Mouse (Mus musculus) embryonic facial prominence, embryonic 13.5 days (tissue): Measurements from ENCODE around the gene Ube2k. TPM values are rescaled to one million over a fixed set of nuclear protein-coding genes. Genes with fewer than 3 reads are reported as not detected.
A peak's percentile ranks its signal among the peaks of the same experiment; 100 is the strongest.

Source experiments
- ATAC-seq: fragments of 200-750 bp; cut with Nextera tagmentation; 2 replicates; pipeline ENCODE4 v1.8.0; 2017; ENCODE audit warnings: low read depth; ENCODE audit not compliant: insufficient number of reproducible peaks, insufficient read depth, low FRiP score, low TSS enrichment
- H3K27ac ChIP-seq: fragments of 300-500 bp; sonication (generic); 2 replicates; pipeline ENCODE4 v1.5.1; 2015; ENCODE audit warnings: moderate library complexity, mild to moderate bottlenecking, inconsistent platforms
- H3K27me3 ChIP-seq: fragments of 300-500 bp; sonication (generic); 2 replicates; pipeline ENCODE4 v1.6.1; 2015; ENCODE audit warnings: mild to moderate bottlenecking, inconsistent platforms
- H3K36me3 ChIP-seq: fragments of 300-500 bp; sonication (generic); 2 replicates; pipeline ENCODE4 v1.6.1; 2015; ENCODE audit warnings: mild to moderate bottlenecking, inconsistent platforms
- H3K4me1 ChIP-seq: fragments of 300-500 bp; sonication (generic); 2 replicates; pipeline ENCODE4 v1.6.1; 2015; ENCODE audit warnings: inconsistent platforms
- H3K4me2 ChIP-seq: fragments of 300-500 bp; sonication (generic); 2 replicates; pipeline ENCODE4 v1.6.1; 2015; ENCODE audit warnings: moderate library complexity, mild to moderate bottlenecking, inconsistent platforms
- H3K4me3 ChIP-seq: fragments of 300-500 bp; sonication (generic); 2 replicates; pipeline ENCODE4 v1.5.1; 2015; ENCODE audit warnings: mild to moderate bottlenecking, inconsistent platforms
- H3K9ac ChIP-seq: fragments of 300-500 bp; sonication (generic); 2 replicates; pipeline ENCODE4 v1.6.1; 2015; ENCODE audit warnings: mild to moderate bottlenecking, inconsistent platforms
- H3K9me3 ChIP-seq: fragments of 300-500 bp; sonication (generic); 2 replicates; pipeline ENCODE4 v1.6.1; 2016; ENCODE audit warnings: inconsistent platforms
- WGBS: fragments of 180-500 bp; shearing (Covaris S2); methylation state at CpG from one replicate; pipeline ENCODE4 v1.1.7; 2015; ENCODE audit warnings: mixed read lengths; 5-methylcytosine and 5-hydroxymethylcytosine counted together
- polyA plus RNA-seq: library from polyadenylated mRNA; unstranded; fragments of >200 nt; fragmentation: Nextera tagmentation; extraction: Ambion mirVana; gene quantifications from 2 replicates; pipeline ENCODE4 v1.2.1, GENCODE M21; 2015

Gene Ube2k
- 207 and 213 TPM in 2 replicates for polyA plus RNA-seq

DNA sequence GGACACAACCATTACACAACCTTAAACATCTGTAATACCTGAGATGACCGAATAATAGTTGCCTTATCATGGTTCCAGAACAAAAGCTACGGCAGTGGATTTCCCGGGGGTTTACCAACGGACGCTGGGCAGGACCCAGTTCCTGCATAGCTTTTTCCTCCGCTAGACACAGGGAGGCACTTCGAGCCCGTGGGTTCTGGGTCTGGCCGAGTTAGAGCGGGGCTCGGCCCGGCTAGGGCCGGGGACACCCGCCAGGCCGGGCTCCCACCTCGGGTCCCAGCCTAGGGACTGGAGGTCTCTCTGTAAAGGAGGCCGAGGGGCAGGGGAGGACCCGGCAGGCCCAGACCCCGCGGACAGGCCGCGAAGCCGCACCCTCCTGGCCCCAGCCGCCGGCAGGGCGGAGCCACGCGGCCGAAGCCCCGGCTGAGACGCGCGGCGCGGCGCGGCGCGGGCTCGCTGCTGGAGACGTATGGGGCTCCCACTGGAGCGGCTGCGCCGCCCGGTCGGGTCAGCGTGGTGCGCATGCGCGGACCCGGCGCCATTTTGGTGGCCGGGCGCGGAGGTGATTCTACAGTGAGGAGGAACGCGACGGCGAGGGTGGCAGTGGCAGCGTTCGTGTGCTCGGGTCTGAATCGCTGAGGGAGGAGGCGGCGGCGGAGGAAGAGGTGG, at the start of gene Ube2k, which contains the start of gene Smim14:
Gene Ube2k (plus strand): TSS at position 483 of the 669 bp plus-strand sequence.
Gene Smim14 (minus strand): TSS at position 434 of the 669 bp plus-strand sequence.
- Histone ChIP-seq H3K27ac (peak within 1 kb of the TSS; percentile 99), H3K4me3 (peak within 1 kb of the TSS; percentile 94), H3K4me2 (peak within 1 kb of the TSS; percentile 67), H3K4me1 (peaks cover 15% of the 10 kb centered on the region), H3K9ac (peak within 1 kb of the TSS; percentile 94), H3K27me3 (no peaks in the 10 kb centered on the region), H3K9me3 (no peaks in the 10 kb centered on the region), H3K36me3 (no peaks in the 10 kb centered on the region)
- peak; percentile 99 for ATAC-seq
- under 1% methylated on average over 66 of the region's 66 CpGs for WGBS

DNA sequence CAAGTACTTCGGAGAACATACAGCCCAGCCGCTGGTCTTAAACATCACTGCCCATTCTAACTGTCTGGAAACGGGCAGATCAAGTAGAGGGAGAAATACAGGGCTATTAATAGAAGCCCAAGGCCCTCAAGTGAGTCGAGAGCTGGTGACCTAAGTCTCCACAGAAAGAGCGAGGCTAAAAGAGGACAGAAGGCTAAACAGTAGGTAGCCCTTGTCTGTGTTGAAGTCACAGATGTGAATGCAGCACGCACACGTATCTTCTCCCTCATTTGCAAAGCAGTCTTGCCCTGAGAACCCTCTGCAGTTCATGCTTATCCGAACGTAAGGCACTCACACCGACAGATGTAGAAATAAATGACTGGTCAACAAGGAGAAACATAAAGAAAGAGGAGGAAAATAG, 49.7 kb upstream of the Ube2k start:
- Histone ChIP-seq H3K4me3 (no peak overlapping the region), H3K27ac (no peak overlapping the region), H3K27me3 (no peaks in the 10 kb centered on the region), H3K9me3 (no peaks in the 10 kb centered on the region), H3K4me1 (peaks cover 17% of the 10 kb centered on the region), H3K4me2 (no peak overlapping the region), H3K9ac (no peak overlapping the region), H3K36me3 (no peaks in the 10 kb centered on the region)
- ATAC-seq: no peak
- 83% methylated on average over 10 of the region's 10 CpGs for WGBS

GRCm38 (mm10) chr5:65488725-65489124, 48.3 kb upstream of the Ube2k start:
- 77% methylated on average over 7 of the region's 7 CpGs for WGBS
- no peak for ATAC-seq

GRCm38 (mm10) chr5:65489830-65490229, 47.2 kb upstream of the Ube2k start:
- ATAC-seq: no peak
- H3K36me3 ChIP-seq: no peaks in the 10 kb centered on the region
- WGBS: 54% methylated on average over 4 of the region's 4 CpGs
- no peak overlapping the region for H3K9ac ChIP-seq
- H3K4me1 ChIP-seq: peaks cover 24% of the 10 kb centered on the region
- H3K4me3 ChIP-seq: no peak overlapping the region
- H3K4me2 ChIP-seq: no peak overlapping the region
- no peak overlapping the region for H3K27ac ChIP-seq
- no peaks in the 10 kb centered on the region for H3K9me3 ChIP-seq
- no peaks in the 10 kb centered on the region for H3K27me3 ChIP-seq

More at GRCm38 (mm10) chr5:65488725-65489124, 48.3 kb upstream of the Ube2k start:
- H3K9ac ChIP-seq: no peak overlapping the region
- H3K4me1 ChIP-seq: peaks cover 21% of the 10 kb centered on the region
- no peak overlapping the region for H3K4me2 ChIP-seq
- H3K27me3 ChIP-seq: no peaks in the 10 kb centered on the region
- H3K9me3 ChIP-seq: no peaks in the 10 kb centered on the region
- no peak overlapping the region for H3K27ac ChIP-seq
- no peak overlapping the region for H3K4me3 ChIP-seq
- no peaks in the 10 kb centered on the region for H3K36me3 ChIP-seq

GRCm38 (mm10) chr5:65491767-65492715, 45.0 kb upstream of the Ube2k start:
- WGBS: under 1% methylated on average over 57 of the region's 57 CpGs
- Histone ChIP-seq H3K4me3 (peak overlapping the region; percentile 94), H3K9me3 (no peaks in the 10 kb centered on the region), H3K9ac (peak overlapping the region; percentile 94), H3K36me3 (no peaks in the 10 kb centered on the region), H3K27ac (peak overlapping the region; percentile 94), H3K27me3 (no peaks in the 10 kb centered on the region), H3K4me2 (peak overlapping the region; percentile 87), H3K4me1 (peaks cover 24% of the 10 kb centered on the region)
- peak; percentile 67 for ATAC-seq

DNA sequence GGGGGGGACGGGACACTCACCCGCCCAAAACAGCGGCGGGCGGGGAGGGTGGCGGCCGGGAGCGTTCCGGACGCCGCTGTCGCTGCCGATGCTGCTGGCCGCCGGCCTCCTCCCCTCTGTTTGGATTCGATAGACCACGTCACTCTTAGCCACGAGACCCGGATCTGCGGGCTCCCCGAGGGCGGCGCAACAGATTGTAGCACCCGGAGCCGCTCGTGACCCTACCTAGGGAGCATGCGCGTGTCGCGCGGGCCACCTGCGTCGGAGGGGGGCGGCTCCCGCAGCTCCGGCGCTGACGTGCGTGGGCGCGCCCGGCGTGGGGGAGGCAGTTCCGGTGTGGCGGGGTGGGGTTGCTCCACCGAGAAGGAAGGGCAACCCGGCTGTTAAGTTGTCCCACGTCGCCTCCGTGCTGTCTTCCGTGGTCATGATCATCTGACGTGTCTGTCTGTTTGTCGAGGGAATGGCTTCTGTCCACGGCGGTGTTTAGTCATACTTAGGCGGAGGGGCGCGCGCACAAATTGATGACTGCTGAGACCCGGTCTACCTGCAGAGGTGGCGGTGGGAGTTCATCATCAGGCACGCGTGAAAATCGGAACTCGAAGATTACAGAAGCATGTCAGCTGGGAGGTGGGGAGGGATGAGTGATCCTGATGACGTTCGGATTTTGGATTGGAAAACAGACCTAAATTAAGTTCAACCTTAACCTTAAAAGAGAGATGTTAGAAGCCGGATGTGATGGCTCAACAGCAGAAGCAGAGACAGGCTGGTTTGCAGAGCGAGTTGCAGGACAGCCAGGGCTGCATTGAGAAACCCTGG, 44.1 kb upstream of the Ube2k start, which contains the start of gene Gm43552:
Gene Gm43552 (minus strand): TSS at position 118 of the 816 bp plus-strand sequence.
- H3K4me1 ChIP-seq: peaks cover 24% of the 10 kb centered on the region
- peak within 1 kb of the TSS; percentile 94 for H3K27ac ChIP-seq
- H3K9me3 ChIP-seq: no peaks in the 10 kb centered on the region
- ATAC-seq: peak; percentile 90
- no peaks in the 10 kb centered on the region for H3K36me3 ChIP-seq
- H3K4me2 ChIP-seq: peak within 1 kb of the TSS; percentile 87
- WGBS: 1% methylated on average over 68 of the region's 69 CpGs
- H3K27me3 ChIP-seq: no peaks in the 10 kb centered on the region
- H3K9ac ChIP-seq: peak within 1 kb of the TSS; percentile 94
- H3K4me3 ChIP-seq: peak within 1 kb of the TSS; percentile 94

GRCm38 (mm10) chr5:65500231-65500630, 36.8 kb upstream of the Ube2k start:
- WGBS: 80% methylated on average over 7 of the region's 7 CpGs
- Histone ChIP-seq H3K27ac (no peak overlapping the region), H3K36me3 (no peaks in the 10 kb centered on the region), H3K27me3 (no peaks in the 10 kb centered on the region), H3K4me1 (no peaks in the 10 kb centered on the region), H3K4me2 (no peak overlapping the region), H3K9ac (no peak overlapping the region), H3K9me3 (no peaks in the 10 kb centered on the region), H3K4me3 (no peak overlapping the region)
- ATAC-seq: no peak

DNA sequence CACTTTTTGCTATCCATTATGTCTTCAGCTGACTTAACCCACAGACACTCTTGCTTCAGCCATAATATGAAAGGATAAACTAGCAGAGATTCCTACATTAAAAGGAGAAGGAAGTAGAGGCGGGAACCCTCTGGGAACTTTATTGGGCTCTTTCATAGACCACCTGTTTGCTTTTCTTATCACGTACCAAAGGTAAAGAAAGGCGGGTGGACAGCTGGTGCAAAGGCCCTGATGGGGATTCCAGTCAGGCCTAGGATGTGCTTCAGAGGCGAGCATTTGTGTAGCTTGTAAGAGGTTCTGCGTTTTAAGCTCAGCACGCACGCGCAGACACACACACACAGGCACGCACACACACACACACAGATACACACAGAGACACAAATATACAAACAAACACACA, 35.6 kb upstream of the Ube2k start:
- H3K4me1 ChIP-seq: no peaks in the 10 kb centered on the region
- no peak overlapping the region for H3K4me3 ChIP-seq
- WGBS: 90% methylated on average over 9 of the region's 9 CpGs
- no peak overlapping the region for H3K27ac ChIP-seq
- H3K9ac ChIP-seq: no peak overlapping the region
- no peaks in the 10 kb centered on the region for H3K36me3 ChIP-seq
- no peaks in the 10 kb centered on the region for H3K27me3 ChIP-seq
- no peak overlapping the region for H3K4me2 ChIP-seq
- no peak for ATAC-seq
- H3K9me3 ChIP-seq: no peaks in the 10 kb centered on the region

DNA sequence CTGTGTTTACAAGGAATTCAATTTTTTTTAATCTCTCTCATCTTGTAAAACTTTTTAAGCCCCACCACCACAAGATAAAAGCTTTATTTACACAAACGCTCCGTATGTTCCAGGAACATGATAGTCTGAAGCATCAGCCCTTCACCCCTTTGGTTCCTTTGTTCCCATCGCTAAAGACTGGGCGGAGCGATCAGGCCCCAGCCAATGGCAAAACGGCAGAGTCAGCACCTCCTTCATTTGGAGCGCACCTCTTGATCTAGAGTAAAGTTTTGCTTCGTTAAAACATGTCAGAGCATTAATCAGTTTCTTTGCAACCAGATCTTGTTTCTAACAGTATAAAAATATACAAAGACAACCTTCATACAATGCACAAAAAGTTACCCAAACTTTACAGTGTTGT, 31.2 kb upstream of the Ube2k start:
- H3K9me3 ChIP-seq: no peaks in the 10 kb centered on the region
- no peak for ATAC-seq
- WGBS: 11% methylated on average over 8 of the region's 8 CpGs
- peak overlapping the region; percentile 52 for H3K4me2 ChIP-seq
- H3K4me3 ChIP-seq: no peak overlapping the region
- no peak overlapping the region for H3K27ac ChIP-seq
- no peaks in the 10 kb centered on the region for H3K36me3 ChIP-seq
- no peaks in the 10 kb centered on the region for H3K27me3 ChIP-seq
- no peaks in the 10 kb centered on the region for H3K4me1 ChIP-seq
- peak overlapping the region; percentile 49; the same call in 1 of the 2 replicates for H3K9ac ChIP-seq

GRCm38 (mm10) chr5:65508395-65508794, 28.6 kb upstream of the Ube2k start:
- H3K4me3 ChIP-seq: no peak overlapping the region
- no peaks in the 10 kb centered on the region for H3K36me3 ChIP-seq
- H3K4me1 ChIP-seq: no peaks in the 10 kb centered on the region
- no peaks in the 10 kb centered on the region for H3K9me3 ChIP-seq
- H3K27ac ChIP-seq: no peak overlapping the region
- no peak for ATAC-seq
- no peaks in the 10 kb centered on the region for H3K27me3 ChIP-seq
- no peak overlapping the region for H3K9ac ChIP-seq
- H3K4me2 ChIP-seq: no peak overlapping the region
- WGBS: 71% methylated on average over 8 of the region's 8 CpGs

GRCm38 (mm10) chr5:65513506-65513905, 23.5 kb upstream of the Ube2k start:
- Histone ChIP-seq H3K9me3 (no peaks in the 10 kb centered on the region), H3K27ac (no peak overlapping the region), H3K4me3 (no peak overlapping the region), H3K4me1 (0 out of 2 replicates have a peak, but pooled peaks cover 4% of the 10 kb centered on the region), H3K4me2 (no peak overlapping the region), H3K36me3 (no peaks in the 10 kb centered on the region), H3K27me3 (no peaks in the 10 kb centered on the region), H3K9ac (no peak overlapping the region)
- no peak for ATAC-seq
- WGBS: 64% methylated on average over 3 of the region's 3 CpGs
